Mouse (Mus musculus): ENCODE data around the gene Itgb7.

DNA sequence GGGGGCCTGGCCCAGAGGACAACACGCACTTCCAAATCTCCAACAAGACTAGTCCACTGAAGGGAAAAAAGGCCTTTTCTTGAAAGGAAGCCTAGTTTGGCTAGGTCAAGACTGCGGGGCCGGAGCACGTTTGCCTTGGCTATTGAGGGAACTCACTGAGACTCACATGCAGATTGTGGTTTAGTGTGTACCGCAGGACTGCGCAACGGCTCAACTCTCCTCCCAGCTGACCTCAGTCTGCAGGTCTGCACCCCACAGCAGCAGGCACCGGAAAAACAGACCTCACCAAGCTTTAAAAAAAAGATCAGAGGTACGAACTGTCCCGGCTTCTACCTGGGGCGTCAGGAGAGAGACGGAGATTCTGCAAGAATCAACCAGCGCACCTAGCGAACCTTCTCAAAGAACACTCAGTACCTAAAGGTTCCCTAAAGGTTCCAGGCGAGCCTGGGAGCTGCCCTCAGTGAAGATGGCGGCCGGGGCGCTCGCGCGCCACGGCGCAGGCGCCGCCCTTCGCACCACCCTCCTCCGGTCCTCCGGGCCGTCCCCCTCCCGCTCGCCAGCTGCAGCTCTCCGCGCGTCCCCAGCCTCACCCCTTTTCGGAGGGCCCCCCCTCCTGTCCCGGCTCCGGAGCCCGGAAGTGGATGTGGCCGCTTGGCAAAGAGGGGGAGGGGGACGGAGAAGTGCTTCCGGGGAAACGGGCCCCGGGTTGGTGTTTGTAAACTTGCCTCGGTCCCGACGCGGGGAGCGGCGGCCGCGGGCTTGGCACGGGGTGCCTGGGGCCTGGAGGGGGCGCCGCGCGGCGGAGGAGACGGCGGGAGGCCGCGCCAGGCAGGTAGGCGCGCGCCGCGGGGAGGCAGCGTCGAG, 28.5 kb downstream of the Itgb7 start, which contains the start of gene Zfp740:
- TF ChIP-seq MAX (IDR thresholded peaks at IDR 0.05; ENCODE audit: low read depth) (no peak), POLR2A (IDR thresholded peaks at IDR 0.05; ENCODE audit: insufficient read length, low read depth) (peak; percentile 55), SRF (IDR thresholded peaks at IDR 0.05; ENCODE audit: control insufficient read depth, insufficient read length, low read depth) (no peak)
